Mouse (Mus musculus) cerebellum, postnatal 4 days (tissue): ENCODE measurements at regions not wholly inside any gene's neighbourhood (a gene's known extent, or its start where the extent isn't known, plus 50 kb on each side); places are given as distances from the start of the nearest gene placed in this dataset.

Experiments used
- DNase-seq, 2 experiments: peaks; one replicate each; pipeline ENCODE4 v3.0.0; 2022; ENCODE audit warnings: low spot score in 2 of 2, mixed read lengths in 1 of 2

DNA sequence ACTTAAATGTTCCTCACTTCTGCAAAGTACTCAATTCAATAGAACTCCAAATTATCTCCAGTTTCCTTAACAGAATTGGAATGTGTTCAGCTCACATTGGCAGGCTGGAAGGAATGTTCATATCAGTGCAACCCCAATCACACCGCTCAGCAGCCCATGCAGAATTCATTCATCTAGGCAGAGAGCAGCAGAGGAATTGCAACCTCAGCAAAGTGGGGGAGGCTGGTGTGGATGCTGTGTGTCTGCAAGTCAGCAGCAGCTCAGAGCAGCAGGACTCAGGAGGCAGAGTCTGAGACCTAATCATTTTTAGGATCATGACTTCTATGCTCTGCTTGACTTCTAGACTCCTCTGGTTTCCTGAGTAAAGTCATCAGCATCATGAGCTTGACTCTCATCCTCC lies 100.7 kb upstream of the Chrna7 start:
- DNase-seq, result no peak

DNA sequence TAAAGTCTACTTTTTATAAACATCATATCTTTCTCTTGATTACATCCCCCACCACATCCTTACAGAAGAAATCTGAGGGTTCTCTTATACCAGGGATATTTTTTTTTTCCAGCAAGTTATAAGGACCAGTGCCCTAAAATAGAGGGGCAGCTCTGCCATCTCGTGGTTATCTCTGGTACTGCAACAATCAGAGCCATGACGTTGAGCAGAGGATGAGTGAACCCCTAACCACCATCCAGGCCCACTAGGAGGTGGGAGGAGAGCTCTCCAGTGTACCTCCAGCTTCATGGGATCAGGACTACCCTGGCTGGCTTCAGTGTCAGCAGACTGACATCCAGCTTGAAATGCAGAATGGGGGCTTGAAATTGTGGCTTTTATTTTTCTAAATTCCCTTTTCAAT lies 107.2 kb upstream of the Chrna7 start:
- peak; percentile 59 to 77 for DNase-seq

DNA sequence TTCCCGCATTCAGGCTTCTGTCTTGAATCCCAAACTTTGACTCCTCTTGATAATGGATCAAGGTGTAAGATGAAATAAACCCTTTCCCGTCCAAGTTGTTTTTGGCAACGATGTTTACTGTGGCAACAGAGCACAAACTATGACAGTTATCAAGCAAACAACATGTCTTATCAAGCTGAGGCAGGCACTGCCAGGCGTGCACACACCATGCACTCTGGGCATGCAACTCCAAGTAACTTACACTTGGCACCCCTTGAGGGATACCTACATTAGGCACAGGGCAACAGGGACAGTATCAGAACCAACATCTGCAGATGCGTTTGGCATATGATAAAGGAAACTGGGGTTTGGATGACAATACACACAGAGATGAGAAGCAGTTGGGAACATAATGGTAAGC lies 108.8 kb upstream of the Chrna7 start:
- DNase-seq, result no peak

GRCm38 (mm10) chr7:63321951-63322710 lies 109.8 kb upstream of the Chrna7 start:
- peak in 1 of 2 experiments; percentile 59 for DNase-seq

- peak in 1 of 2 experiments; percentile 31 for DNase-seq
Measured at GRCm38 (mm10) chr7:63335146-63335545, 109.4 kb upstream of the Otud7a start.

- DNase-seq, result no peak
Measured at GRCm38 (mm10) chr7:63336072-63336471, 108.5 kb upstream of the Otud7a start.

DNA sequence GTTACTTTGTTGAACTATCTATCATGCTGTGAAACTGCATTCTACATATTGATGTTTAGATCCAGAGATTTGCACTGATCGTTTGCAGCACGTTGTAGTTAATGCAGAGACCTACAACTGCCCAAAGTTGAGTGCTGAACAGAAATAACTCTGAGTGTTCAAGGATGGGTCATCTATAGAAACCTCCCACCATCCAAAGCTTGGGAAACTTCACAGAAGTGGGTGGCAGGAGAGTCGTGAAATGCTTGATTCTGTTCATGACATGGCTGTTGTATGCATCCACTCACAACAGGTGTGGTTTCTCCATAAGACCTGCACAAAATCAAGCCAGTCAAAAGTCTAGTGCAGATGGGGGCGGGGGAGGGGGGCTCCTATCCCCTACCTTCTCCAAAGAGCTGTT lies 102.8 kb upstream of the Otud7a start:
- no peak for DNase-seq

DNA sequence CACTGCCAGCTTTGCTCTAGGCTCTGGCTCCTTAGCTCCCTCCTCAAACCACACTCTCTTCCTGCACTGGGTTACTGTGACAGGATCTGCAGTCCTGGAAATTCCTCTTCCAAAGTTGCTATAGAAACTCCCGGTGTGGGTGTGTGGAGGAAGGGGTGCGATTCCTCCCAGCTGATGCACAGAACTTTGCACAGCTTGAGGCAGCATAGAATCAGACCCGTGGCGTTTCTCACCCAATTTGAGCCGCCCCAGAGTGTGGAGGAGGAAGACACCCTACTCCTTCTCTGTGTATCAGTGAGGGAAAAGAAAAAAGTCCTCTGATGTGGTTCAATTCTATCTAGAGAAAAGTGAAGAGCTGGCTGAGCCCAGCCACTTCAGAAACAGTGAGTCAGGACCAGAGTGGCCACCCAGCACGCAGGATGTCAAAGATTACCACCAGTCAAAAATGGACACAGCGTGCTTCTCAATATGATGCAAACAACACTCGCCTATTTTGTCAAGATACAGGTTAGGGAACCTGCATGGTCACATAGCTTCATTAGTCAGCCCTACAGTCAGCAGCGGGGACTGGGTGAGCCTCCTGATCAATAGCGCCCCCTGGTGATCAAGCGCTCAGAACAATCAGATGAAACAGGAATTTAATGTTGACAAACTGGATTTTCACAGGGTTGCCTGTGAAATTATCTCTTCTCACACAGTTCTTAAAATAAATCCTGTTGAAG lies 98.7 kb upstream of the Otud7a start:
- peak in 1 of 2 experiments; percentile 65 for DNase-seq

GRCm38 (mm10) chr7:63346393-63346730 lies 98.2 kb upstream of the Otud7a start:
- DNase-seq, result no peak
